Mouse (Mus musculus): ENCODE data around the gene Atxn3.

DNA sequence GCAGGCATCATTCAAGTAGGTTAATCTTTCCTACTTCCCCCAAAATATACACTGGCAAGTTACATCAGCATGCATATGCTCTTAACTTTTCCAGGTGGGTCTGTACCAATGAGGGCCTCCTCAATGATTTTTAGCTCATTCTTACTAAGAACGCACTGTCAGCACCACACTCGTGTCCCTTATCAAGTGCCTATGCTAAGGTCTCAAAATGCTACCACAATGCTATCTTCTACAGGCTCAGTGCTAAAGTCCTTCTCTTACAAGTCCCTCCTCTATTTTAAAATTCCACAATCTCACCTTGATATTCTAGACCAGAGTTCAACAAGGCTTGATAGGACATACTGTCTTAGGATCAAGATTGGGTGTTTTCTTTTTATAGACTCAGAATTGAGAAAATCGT is 53.9 kb downstream of the Atxn3 start:
- TF ChIP-seq POLR2A (IDR thresholded peaks at IDR 0.05; ENCODE audit: borderline replicate concordance, low read depth, low read length) (no peak), CTCF (IDR thresholded peaks at IDR 0.05; ENCODE audit: low read depth, low read length) (no peak)
